Mouse (Mus musculus): ENCODE measurements around the gene Rgsl1.
A peak's percentile ranks its signal among the peaks of the same experiment; 100 is the strongest.

The Rgsl1 gene

GRCm38 (mm10) chr1:153740775-153741400 is 103.1 kb downstream of the Rgsl1 start:
- no peak for DNase-seq (ENCODE audit: low spot score in 2 of 2)

GRCm38 (mm10) chr1:153740145-153740544 is 103.8 kb downstream of the Rgsl1 start, which contains the start of gene Rgs16:
TSS of gene Rgs16 (plus strand) at chr1:153740349.
- DNase-seq (ENCODE audit: low spot score in 2 of 2) = peak; percentile 72 to 74

GRCm38 (mm10) chr1:153739437-153740015 is 104.4 kb downstream of the Rgsl1 start:
- no peak for DNase-seq (ENCODE audit: low spot score in 2 of 2)

- no peak for DNase-seq (ENCODE audit: low spot score in 2 of 2)
Measured at GRCm38 (mm10) chr1:153737101-153738085, 106.5 kb downstream of the Rgsl1 start.

DNA sequence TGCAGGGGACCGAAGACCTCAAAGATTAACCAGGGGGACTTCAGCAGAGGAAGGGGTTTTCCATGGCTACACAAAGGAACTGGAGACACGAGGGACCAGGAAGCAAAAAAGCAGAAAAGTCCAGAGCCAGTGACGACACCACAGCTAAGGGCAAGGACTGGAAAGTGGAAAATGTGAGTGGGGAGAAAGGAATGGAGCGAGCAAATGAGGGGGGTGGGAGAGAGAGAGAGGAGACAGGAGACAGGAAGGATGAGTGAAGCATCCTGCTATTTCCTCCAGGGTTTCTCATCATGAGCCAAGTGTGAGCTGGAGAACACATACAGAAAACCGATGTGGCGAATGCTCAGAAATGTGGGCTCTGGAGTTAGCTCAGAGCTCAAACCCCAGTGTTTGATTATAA is 107.8 kb downstream of the Rgsl1 start:
- DNase-seq (ENCODE audit: low spot score in 2 of 2) = no peak

- DNase-seq (ENCODE audit: low spot score in 2 of 2) = no peak
Measured at GRCm38 (mm10) chr1:153734866-153735265, 109.1 kb downstream of the Rgsl1 start.

DNA sequence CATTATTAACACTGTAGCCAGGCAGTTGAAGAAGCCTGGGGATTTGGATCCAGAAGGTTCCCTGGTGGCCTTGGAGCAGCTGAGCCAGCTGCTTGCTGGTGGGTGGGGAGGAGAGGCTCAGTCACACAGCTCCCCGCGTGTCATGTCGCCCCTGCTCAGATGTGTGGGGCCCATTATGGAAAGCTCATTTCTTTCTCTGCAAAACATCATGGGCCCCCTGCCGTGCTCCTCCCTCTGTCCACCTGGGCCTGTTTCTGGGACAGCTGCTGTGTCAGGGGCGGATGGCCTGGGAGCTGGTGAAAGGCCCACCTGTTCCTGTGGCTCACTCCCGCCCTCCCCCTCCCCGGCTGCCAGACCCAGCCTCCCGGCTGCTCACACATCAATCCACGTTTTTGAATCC is 110.8 kb downstream of the Rgsl1 start:
- DNase-seq (ENCODE audit: low spot score in 2 of 2) = no peak

GRCm38 (mm10) chr1:153730671-153731070 is 113.3 kb downstream of the Rgsl1 start:
- DNase-seq (ENCODE audit: low spot score in 2 of 2) = no peak

DNA sequence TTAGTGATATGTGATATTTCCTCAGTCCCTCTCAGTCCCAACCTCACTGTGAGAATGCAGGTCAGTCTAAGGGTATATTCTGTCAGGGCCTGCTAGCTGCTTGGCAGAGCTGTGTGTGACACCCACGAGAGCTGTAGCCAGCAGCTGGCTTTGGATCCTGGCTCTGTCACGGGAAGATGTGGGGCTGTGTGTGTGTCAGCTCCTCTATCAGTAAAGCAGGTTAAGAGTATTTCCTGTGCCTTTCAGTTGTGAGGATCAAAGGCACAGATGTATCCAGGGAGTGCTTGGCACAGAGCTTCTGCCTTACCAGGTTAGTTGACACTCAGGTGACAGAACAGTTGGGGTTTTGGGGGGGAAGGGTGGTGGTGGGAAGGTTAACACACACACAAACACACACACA is 114.1 kb downstream of the Rgsl1 start:
- no peak for DNase-seq (ENCODE audit: low spot score in 2 of 2)

All from natural killer cell, adult 2 months (primary cell).